Mouse (Mus musculus): ENCODE results near the gene Efl1.
"Not testable (repeated sequence)": the region's sequence is repeated elsewhere in the genome, so short reads cannot be mapped to it uniquely, and the experiment has no call there.

The Efl1 gene

DNA sequence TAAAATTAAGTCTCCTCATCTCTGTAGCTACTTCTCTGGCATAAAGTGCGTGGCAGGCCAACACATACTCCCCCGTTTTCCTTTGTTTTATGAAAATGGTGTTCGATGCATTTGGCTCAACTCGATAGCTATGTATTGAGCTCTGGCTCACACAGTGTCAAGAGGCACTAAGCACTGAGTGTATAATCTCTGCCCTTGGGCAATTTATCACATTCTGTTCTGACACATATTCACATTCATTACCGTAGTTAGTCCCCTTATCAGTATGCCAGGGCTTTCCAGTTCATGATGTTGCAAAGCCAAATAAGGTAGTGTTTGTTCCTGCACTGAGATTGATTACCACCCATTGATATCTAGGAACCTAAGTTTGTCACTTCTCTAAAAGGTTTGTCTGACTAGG, 71.3 kb downstream of the Efl1 start:
- DNase-seq (ENCODE audit: low spot score), result no peak

DNA sequence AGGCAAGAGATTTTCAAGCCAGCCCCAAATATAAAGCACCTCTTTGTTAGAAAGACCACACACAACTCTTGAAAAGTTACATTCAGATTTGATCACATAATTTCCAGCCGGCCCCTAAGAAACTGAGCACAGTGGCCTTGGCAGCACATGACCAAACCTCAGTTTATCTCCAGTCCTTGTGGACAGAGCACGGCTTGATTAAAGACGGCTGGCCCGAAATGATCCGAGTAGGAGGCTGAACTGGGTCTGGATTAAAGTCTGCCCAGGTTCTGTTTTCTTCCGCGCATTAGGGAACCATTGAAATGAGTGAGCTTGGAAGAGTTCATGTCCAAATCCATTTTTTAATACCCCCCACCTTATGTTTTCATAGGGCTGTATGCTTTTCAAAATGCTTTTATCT, 72.1 kb downstream of the Efl1 start:
- no peak for DNase-seq (ENCODE audit: low spot score)

GRCm38 (mm10) chr7:82720906-82721305, 72.5 kb downstream of the Efl1 start:
- DNase-seq (ENCODE audit: low spot score), result no peak

- DNase-seq (ENCODE audit: low spot score), result no peak
Observed at GRCm38 (mm10) chr7:82722486-82723123, 74.2 kb downstream of the Efl1 start.

DNA sequence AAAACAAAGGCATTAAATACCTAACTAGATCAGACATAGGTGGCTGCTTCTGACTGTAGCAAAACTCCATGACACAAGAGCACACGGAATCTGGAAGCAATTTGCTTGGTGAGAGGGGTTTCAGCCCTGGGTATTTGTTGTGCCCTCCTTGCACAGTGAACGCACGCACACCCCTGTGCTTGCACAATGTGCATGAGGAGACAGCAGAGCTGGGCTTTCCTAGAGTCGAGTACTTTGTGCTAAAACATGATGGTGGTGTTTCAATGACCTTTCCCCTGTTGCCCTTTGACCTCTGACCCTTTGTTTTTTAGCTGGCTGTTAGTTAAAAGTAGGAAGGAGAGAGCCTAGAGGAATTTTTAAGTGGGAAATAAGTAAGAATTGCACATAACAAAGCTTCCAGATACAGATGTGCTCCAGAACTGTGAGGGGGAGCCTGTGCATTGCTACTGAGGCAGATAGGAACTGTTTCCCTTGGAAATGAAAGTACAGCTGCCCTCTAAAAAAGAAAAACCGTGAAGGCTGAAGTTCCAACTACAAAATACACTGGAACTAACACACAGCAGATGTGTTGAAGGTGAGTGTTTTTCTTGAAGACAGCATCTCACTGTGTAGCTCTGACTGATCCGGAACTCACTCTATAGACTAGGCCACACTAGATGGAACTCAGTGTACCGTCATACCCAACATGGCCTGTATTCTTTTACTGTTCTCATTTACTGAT, 74.9 kb downstream of the Efl1 start:
- DNase-seq (ENCODE audit: low spot score), result no peak

DNA sequence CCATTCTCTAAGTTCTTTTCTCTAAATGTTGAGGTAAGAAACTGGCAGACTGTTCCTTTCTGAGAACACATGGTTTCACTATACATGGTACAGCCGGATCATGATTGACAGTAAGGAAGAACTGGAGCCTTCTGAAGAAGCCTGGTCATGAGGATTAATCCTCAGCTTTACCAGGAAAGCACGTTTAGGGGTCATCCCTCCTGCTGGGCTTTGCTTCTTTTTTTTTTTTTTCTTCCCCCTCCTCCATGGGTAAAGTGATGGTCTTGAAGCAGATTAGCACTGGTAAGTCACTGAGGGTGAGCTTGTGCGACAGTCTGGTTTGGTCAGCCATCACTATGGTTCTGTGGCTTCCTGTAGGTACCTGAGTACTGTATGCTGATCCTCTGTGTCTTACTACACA, 76.1 kb downstream of the Efl1 start:
- no peak for DNase-seq (ENCODE audit: low spot score)

GRCm38 (mm10) chr7:82725006-82725636, 76.7 kb downstream of the Efl1 start:
- DNase-seq (ENCODE audit: low spot score), result no peak

- no peak for DNase-seq (ENCODE audit: low spot score)
Observed at GRCm38 (mm10) chr7:82725741-82726450, 77.5 kb downstream of the Efl1 start.

GRCm38 (mm10) chr7:82727066-82727465, 78.7 kb downstream of the Efl1 start:
- DNase-seq (ENCODE audit: low spot score), result no peak

DNA sequence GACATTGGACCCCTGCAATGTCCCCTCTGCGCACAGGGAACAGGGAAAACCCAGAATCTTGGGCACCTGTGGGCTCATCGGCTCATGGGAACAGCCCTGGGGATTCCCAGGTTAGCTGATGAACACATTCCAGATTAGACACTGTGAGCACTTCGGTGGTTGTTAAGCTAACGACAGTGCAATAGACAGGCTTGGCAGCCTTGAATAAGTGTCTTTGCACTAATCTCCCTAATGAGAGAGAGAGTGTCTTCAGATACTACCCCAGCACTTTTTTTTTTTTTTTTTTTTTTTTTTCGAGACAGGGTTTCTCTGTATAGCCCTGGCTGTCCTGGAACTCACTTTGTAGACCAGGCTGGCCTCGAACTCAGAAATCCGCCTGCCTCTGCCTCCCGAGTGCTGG, 80.6 kb downstream of the Efl1 start:
- DNase-seq (ENCODE audit: low spot score), result not testable (repeated sequence)

DNA sequence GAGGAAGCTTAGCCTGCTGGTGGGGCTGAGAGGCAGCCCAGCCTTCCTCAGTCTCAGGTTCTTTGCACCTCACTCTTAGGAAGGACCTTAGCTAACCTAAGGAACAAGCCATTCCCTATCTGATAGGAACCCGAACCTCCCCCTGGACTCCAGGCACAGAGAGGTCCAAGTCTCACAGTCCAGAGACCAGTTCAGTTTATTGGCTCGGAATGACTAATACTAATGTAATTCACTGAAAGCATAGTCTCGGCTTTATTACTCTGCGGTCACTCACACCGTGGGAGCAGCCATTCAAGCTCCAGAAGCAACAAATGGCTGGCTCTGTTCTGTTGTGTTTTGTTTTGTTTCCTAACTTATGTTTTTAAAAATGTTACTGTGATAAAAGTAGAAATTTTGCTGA, 84.7 kb downstream of the Efl1 start:
- no peak for DNase-seq (ENCODE audit: low spot score)

DNA sequence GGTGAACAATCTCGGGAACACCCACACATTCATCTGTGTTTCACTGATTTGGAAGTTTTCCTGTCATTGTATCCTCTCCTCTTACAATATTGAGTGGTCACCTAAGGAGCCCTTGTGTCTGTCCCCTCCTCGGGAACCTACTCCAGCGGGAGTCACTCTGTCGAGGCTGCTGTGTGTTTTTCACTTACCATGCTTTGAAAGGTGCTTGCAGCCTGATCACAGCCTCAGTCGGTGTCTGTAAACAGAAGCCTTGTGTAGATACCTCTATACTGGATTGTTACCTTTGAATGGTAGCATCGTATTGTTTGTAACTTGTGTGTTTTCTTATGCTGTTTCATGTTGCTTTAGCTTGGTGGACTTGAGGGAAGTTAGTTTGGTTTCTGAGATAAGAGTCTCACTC, 85.6 kb downstream of the Efl1 start:
- no peak for DNase-seq (ENCODE audit: low spot score)

GRCm38 (mm10) chr7:82734748-82735600, 86.6 kb downstream of the Efl1 start:
- DNase-seq (ENCODE audit: low spot score), result no peak

- no peak for DNase-seq (ENCODE audit: low spot score)
Observed at GRCm38 (mm10) chr7:82743116-82743765, 94.8 kb downstream of the Efl1 start.

DNA sequence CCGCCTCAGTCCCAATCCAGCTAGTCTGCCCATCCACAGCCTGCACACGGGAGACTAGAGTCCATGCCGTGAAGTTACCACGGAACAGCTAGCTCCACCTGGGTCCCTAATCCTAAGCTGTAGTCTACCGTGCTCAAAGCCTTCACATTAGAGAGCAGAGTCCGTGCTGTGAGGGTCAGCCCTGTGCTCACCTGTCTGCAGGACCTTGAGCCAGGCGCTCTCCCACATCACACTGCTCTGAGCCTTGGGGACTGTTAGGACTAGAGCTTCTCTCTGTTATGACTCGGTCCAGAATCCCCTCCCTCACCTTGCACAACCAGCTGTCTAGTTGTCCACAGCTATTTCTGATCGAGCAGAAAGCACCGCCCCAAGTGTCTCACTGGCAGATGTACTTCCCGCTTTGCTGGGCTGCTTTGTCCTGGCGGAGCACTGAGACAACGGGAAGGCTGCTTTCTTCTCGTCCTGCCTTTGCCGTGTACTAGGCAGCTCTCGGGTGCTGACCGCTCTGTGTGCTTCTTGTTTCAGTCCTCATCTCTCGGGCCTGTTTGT, 95.8 kb downstream of the Efl1 start:
- DNase-seq (ENCODE audit: low spot score), result no peak

- no peak for DNase-seq (ENCODE audit: low spot score)
Observed at GRCm38 (mm10) chr7:82748812-82749211, 100.4 kb downstream of the Efl1 start.

GRCm38 (mm10) chr7:82749239-82749638, 100.8 kb downstream of the Efl1 start:
- no peak for DNase-seq (ENCODE audit: low spot score)

DNA sequence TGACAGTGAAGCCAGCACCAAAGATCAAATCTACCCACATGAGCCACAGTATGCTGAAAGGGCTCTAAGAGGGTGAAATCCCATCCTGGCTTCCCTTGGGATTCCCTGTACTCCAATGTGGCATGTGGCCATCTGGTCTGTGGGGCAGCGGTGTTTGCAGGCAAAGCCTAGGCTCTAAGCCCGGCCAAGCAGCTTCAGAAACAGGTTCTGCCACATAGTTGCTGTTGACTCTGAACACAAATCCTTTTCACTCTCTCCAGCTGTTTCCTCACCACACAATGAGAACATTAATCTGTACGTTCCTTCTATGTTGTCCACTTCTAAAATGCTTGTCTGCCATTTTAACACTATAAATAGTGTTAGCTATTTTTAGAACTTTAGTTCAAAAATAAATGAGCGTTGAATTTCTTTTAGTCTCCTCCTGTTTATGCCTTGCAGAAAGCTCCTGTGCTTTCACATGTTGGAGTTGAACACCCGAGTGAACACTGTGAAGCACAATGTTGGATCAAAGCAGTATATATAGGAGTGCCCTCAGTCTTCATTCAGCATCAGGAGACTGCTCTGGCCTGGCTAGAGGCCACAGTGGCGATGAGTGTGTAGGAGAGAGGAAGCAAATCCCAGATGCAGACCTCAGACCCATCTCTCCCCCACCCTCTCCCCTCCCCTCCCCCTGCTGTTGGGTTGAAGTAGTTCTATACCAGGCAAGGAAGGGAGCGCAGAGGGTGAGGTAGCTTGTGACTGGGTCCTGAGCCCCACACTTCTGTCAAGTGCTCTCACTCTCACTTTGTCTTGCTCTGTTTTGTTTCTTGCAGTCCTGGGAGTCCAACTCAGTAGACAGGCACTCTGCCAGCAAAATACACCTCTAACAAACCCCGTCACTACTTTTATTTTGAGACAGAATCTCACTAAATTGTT, 104.0 kb downstream of the Efl1 start:
- DNase-seq (ENCODE audit: low spot score), result no peak

DNA sequence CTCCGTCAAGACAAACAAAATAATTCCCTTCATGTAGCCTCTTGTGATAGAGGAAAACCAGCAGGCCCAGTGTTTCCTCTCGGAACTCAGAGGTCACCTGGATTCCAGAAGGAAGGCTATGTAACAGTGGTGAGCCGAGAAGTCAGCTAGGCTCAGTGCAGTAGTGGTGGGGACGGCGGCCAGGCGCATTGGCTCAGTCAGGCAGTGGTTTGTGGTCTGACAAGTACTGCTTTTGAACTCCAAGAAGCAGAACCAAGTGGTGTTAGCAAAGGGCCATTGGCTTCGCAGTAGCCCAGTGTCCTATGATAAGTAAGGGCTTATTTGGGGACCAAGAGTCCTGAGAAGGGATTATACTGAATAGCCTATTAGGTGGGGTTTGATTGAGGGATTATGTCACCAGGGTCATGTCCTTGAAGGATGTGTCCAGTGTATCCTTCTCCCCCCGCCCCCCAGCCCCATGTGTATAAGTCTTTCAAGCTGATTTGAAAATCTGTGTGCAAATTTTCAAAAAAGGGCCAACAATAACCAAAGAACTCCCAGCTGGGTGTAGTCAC, 107.3 kb downstream of the Efl1 start:
- no peak for DNase-seq (ENCODE audit: low spot score)

- no peak for DNase-seq (ENCODE audit: low spot score)
Observed at GRCm38 (mm10) chr7:82758521-82758920, 110.1 kb downstream of the Efl1 start.

Measured in c-Kit-positive CD71-positive TER-119-positive erythroid progenitor cells, embryonic 14.5 days (primary cell).